Comparison of ENCODE assay signal across 8 mouse cellular contexts in the genomic region with DNA sequence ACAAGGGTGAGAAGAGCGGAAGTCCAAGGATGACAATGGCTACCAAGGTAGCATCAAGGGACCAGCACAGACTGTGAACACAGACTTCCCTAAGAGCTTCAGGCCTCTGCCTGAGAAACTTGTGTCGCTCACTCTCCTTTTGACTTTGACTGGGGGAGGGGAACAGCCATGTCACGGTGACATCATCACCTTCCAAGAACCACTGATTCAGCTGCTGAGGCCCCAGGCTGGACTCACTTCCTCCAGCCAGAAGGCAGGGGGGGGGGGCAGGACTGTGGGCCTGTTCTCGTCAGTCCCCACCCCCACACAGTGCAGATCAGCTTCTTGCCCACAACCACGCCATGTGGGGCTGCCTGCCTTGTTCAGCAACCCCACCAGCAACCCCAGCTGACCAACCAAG. TPM values are rescaled to one million over a fixed set of nuclear protein-coding genes. Genes with fewer than 3 reads are reported as not detected.
A peak's percentile ranks its signal among the peaks of the same experiment; 100 is the strongest.
DNase-seq lines count a peak whose midpoint lies in the region; ATAC-seq and TF ChIP-seq lines count a peak whose summit lies in the region.

No protein-coding gene starts in this region.

- TF ChIP-seq CTCF in layer of hippocampus, adult 2 months (conservative IDR thresholded peaks at IDR 0.05) = no peak
- TF ChIP-seq CTCF in kidney, postnatal 0 days (IDR thresholded peaks at IDR 0.05; ENCODE audit: low read depth) = no peak

- H3K4me3 ChIP-seq in layer of hippocampus, adult 2 months = no peak overlapping the region
- no peak overlapping the region for H3K4me3 ChIP-seq in kidney, postnatal 0 days (replicated peaks; ENCODE audit: low read depth, low read length)

- DNase-seq in layer of hippocampus, adult 2 months (ENCODE audit: low spot score in 2 of 2) = peak in 1 of 2 experiments; percentile 36
- DNase-seq in layer of hippocampus, adult 8-10 months (ENCODE audit: low spot score in 2 of 2) = no peak
- DNase-seq in T-cell, adult 2 months (ENCODE audit: low spot score) = peak; percentile 67
- peak; percentile 98 for DNase-seq in heart, adult 11 months
- DNase-seq in kidney, postnatal 0 days (ENCODE audit: low spot score) = peak; percentile 66
- peak; percentile 87 for DNase-seq in lung, postnatal 36 days
- peak; percentile 43 to 59 for DNase-seq in thymus, adult 18-20 months
- no peak for DNase-seq in cerebellum, postnatal 36 days

- no peak overlapping the region for H3K9ac ChIP-seq in kidney, postnatal 0 days (ENCODE audit: low read depth, low read length)

- no peaks in the 10 kb centered on the region for H3K27me3 ChIP-seq in kidney, postnatal 0 days (ENCODE audit: insufficient read depth, low read length)

- no peaks in the 10 kb centered on the region for H3K9me3 ChIP-seq in kidney, postnatal 0 days (replicated peaks; ENCODE audit: low read length)

- H3K4me2 ChIP-seq in kidney, postnatal 0 days (ENCODE audit: low read length) = no peak overlapping the region

- no peaks in the 10 kb centered on the region for H3K36me3 ChIP-seq in kidney, postnatal 0 days (ENCODE audit: insufficient read depth, low read length)

- whole genome bisulfite sequencing in kidney, postnatal 0 days = 43% methylated on average over 5 of the region's 5 CpGs

- H3K27ac ChIP-seq in layer of hippocampus, adult 2 months = peak overlapping the region; percentile 78
- H3K27ac ChIP-seq in kidney, postnatal 0 days = 0 out of 2 replicates have a peak overlapping the region, but pooled peaks have one; percentile 44

- ATAC-seq in kidney, postnatal 0 days (replicated peaks; ENCODE audit: low FRiP score, low read depth) = peak; percentile 43; the same call in 1 of the 2 replicates

- peaks cover 17% of the 10 kb centered on the region for H3K4me1 ChIP-seq in kidney, postnatal 0 days (replicated peaks; ENCODE audit: insufficient read depth, low read length)

RNA-seq across cellular contexts. Expression of gene Ier5, which starts 49.3 kb away (rescaled TPM):
- 10 to 100 TPM; 26.5 to 28.1 TPM for total RNA-seq in layer of hippocampus, adult 2 months (2021)
- total RNA-seq in layer of hippocampus, adult 8-10 months (2022) = 10 to 100 TPM; 29.8 to 32.4 (median 31.2) TPM
- 8.0 and 11.4 TPM in 2 replicates for polyA plus RNA-seq in kidney, postnatal 0 days (2015; fragmentation: Nextera tagmentation; extraction: Ambion mirVana)

Comparison
In these comparisons a context has a peak if more than half of its experiments do, and no peak if none do; other contexts are left out.
1. DNase-seq: peak in T-cell, adult 2 months (single experiment), heart, adult 11 months (single experiment), kidney, postnatal 0 days (single experiment), lung, postnatal 36 days (single experiment) and thymus, adult 18-20 months (2 of 2); none in layer of hippocampus, adult 8-10 months (0 of 2) and cerebellum, postnatal 36 days (0 of 2).